Mouse (Mus musculus) forebrain, embryonic 16.5 days (tissue): ENCODE data around the gene 3110040M04Rik. TPM values are rescaled to one million over a fixed set of nuclear protein-coding genes. Genes with fewer than 3 reads are reported as not detected.

ENCODE experiments used
- ATAC-seq: fragments of 200-750 bp; cut with Nextera tagmentation; 2 replicates; pipeline ENCODE4 v1.8.0; 2017; ENCODE audit warnings: mild to moderate bottlenecking, moderate library complexity
- H3K27ac ChIP-seq: fragments of 300-500 bp; sonication (generic); 2 replicates; pipeline ENCODE4 v1.5.1; 2014; ENCODE audit warnings: low read length, control low read depth
- H3K27me3 ChIP-seq: fragments of 300-500 bp; sonication (generic); replicated peaks from 2 replicates; pipeline ENCODE4 v1.6.1; 2014; ENCODE audit warnings: low read length; ENCODE audit not compliant: control insufficient read depth, insufficient read depth
- H3K36me3 ChIP-seq: fragments of 300-500 bp; sonication (generic); 2 replicates; pipeline ENCODE4 v1.6.1; 2014; ENCODE audit not compliant: control insufficient read depth, insufficient read depth
- H3K4me1 ChIP-seq: fragments of 300-500 bp; sonication (generic); replicated peaks from 2 replicates; pipeline ENCODE4 v1.6.1; 2014; ENCODE audit warnings: low read length; ENCODE audit not compliant: control insufficient read depth, insufficient read depth
- H3K4me2 ChIP-seq: fragments of 300-500 bp; sonication (generic); 2 replicates; pipeline ENCODE4 v1.6.1; 2014; ENCODE audit warnings: mild to moderate bottlenecking, low read length, control low read depth
- H3K4me3 ChIP-seq: fragments of 300-500 bp; sonication (generic); replicated peaks from 2 replicates; pipeline ENCODE4 v1.5.1; 2014; ENCODE audit warnings: mild to moderate bottlenecking, low read length, control low read depth
- H3K9ac ChIP-seq: fragments of 300-500 bp; sonication (generic); replicated peaks from 2 replicates; pipeline ENCODE4 v1.6.1; 2014; ENCODE audit warnings: low read depth, low read length, control low read depth
- H3K9me3 ChIP-seq: fragments of 300-500 bp; sonication (generic); 2 replicates; pipeline ENCODE4 v1.6.1; 2016; ENCODE audit warnings: low read length; ENCODE audit not compliant: control insufficient read depth
- WGBS: fragments of 180-500 bp; shearing (Covaris S2); extraction: QIAGEN DNeasy Blood & Tissue Kit; methylation state at CpG from one replicate; pipeline ENCODE4 v1.1.7; 2014; 5-methylcytosine and 5-hydroxymethylcytosine counted together
- polyA plus RNA-seq: library from polyadenylated mRNA; unstranded; fragments of >200 nt; fragmentation: Nextera tagmentation; extraction: Ambion mirVana; gene quantifications from 2 replicates; pipeline ENCODE4 v1.2.1, GENCODE M21; 2015

3110040M04Rik gene
- polyA plus RNA-seq, 1 experiment from 2014 or later = not detected

- Histone ChIP-seq H3K27me3 (no peaks in the 10 kb centered on the region), H3K9me3 (no peaks in the 10 kb centered on the region), H3K27ac (no peak overlapping the region), H3K4me2 (no peak overlapping the region), H3K9ac (no peak overlapping the region), H3K4me3 (no peak overlapping the region), H3K36me3 (no peaks in the 10 kb centered on the region), H3K4me1 (no peaks in the 10 kb centered on the region)
- no peak for ATAC-seq
- 78% methylated on average over 1 of the region's 1 CpGs for WGBS
Measured at GRCm38 (mm10) chr1:151223377-151223776, 19.5 kb downstream of the 3110040M04Rik start.

GRCm38 (mm10) chr1:151224536-151224935 lies 20.6 kb downstream of the 3110040M04Rik start:
- H3K4me2 ChIP-seq = no peak overlapping the region
- H3K9ac ChIP-seq = no peak overlapping the region
- 90% methylated on average over 1 of the region's 1 CpGs for WGBS
- no peaks in the 10 kb centered on the region for H3K4me1 ChIP-seq
- ATAC-seq = no peak
- H3K27ac ChIP-seq = no peak overlapping the region
- H3K36me3 ChIP-seq = no peaks in the 10 kb centered on the region
- no peak overlapping the region for H3K4me3 ChIP-seq
- no peaks in the 10 kb centered on the region for H3K27me3 ChIP-seq
- H3K9me3 ChIP-seq = no peaks in the 10 kb centered on the region

GRCm38 (mm10) chr1:151227506-151227905 lies 23.6 kb downstream of the 3110040M04Rik start:
- no peaks in the 10 kb centered on the region for H3K36me3 ChIP-seq
- no peaks in the 10 kb centered on the region for H3K9me3 ChIP-seq
- H3K27me3 ChIP-seq = no peaks in the 10 kb centered on the region
- no peak overlapping the region for H3K9ac ChIP-seq
- no peak overlapping the region for H3K4me2 ChIP-seq
- H3K4me3 ChIP-seq = no peak overlapping the region
- no peak overlapping the region for H3K27ac ChIP-seq
- ATAC-seq = no peak
- 84% methylated on average over 8 of the region's 8 CpGs for WGBS
- no peaks in the 10 kb centered on the region for H3K4me1 ChIP-seq

GRCm38 (mm10) chr1:151228320-151228989 lies 24.5 kb downstream of the 3110040M04Rik start:
- no peak overlapping the region for H3K4me3 ChIP-seq
- H3K9me3 ChIP-seq = no peaks in the 10 kb centered on the region
- no peaks in the 10 kb centered on the region for H3K27me3 ChIP-seq
- WGBS = 50% methylated on average over 1 of the region's 1 CpGs
- no peak overlapping the region for H3K4me2 ChIP-seq
- H3K36me3 ChIP-seq = no peaks in the 10 kb centered on the region
- ATAC-seq = no peak
- H3K27ac ChIP-seq = no peak overlapping the region
- no peaks in the 10 kb centered on the region for H3K4me1 ChIP-seq
- no peak overlapping the region for H3K9ac ChIP-seq

- Histone ChIP-seq H3K36me3 (no peaks in the 10 kb centered on the region), H3K9ac (no peak overlapping the region), H3K27me3 (no peaks in the 10 kb centered on the region), H3K4me3 (no peak overlapping the region), H3K4me2 (no peak overlapping the region), H3K4me1 (no peaks in the 10 kb centered on the region), H3K27ac (no peak overlapping the region), H3K9me3 (no peaks in the 10 kb centered on the region)
- WGBS = 80% methylated on average over 3 of the region's 3 CpGs
- ATAC-seq = no peak
Measured at GRCm38 (mm10) chr1:151232346-151232745, 28.4 kb downstream of the 3110040M04Rik start.

- ATAC-seq = no peak
- Histone ChIP-seq H3K9me3 (no peaks in the 10 kb centered on the region), H3K4me3 (no peak overlapping the region), H3K4me2 (no peak overlapping the region), H3K36me3 (no peaks in the 10 kb centered on the region), H3K27me3 (no peaks in the 10 kb centered on the region), H3K27ac (no peak overlapping the region), H3K9ac (no peak overlapping the region), H3K4me1 (no peaks in the 10 kb centered on the region)
- 91% methylated on average over 3 of the region's 3 CpGs for WGBS
Measured at GRCm38 (mm10) chr1:151233756-151234155, 29.8 kb downstream of the 3110040M04Rik start.

GRCm38 (mm10) chr1:151235574-151235973 lies 31.7 kb downstream of the 3110040M04Rik start:
- no peak for ATAC-seq
- Histone ChIP-seq H3K4me3 (no peak overlapping the region), H3K4me2 (no peak overlapping the region), H3K27me3 (no peaks in the 10 kb centered on the region), H3K9ac (no peak overlapping the region), H3K4me1 (no peaks in the 10 kb centered on the region), H3K27ac (no peak overlapping the region), H3K36me3 (no peaks in the 10 kb centered on the region), H3K9me3 (0 out of 2 replicates have a peak, but pooled peaks cover 2% of the 10 kb centered on the region)
- 5% methylated on average over 2 of the region's 2 CpGs for WGBS

- Histone ChIP-seq H3K4me1 (no peaks in the 10 kb centered on the region), H3K4me3 (no peak overlapping the region), H3K27ac (no peak overlapping the region), H3K9ac (no peak overlapping the region), H3K27me3 (no peaks in the 10 kb centered on the region), H3K4me2 (no peak overlapping the region), H3K9me3 (0 out of 2 replicates have a peak, but pooled peaks cover 2% of the 10 kb centered on the region), H3K36me3 (no peaks in the 10 kb centered on the region)
- WGBS = 71% methylated on average over 13 of the region's 13 CpGs
- 0 out of 2 replicates have a peak, but pooled peaks have one; percentile 31 for ATAC-seq
Measured at GRCm38 (mm10) chr1:151236141-151236930, 32.4 kb downstream of the 3110040M04Rik start.

- 0 out of 2 replicates have a peak, but pooled peaks cover 2% of the 10 kb centered on the region for H3K9me3 ChIP-seq
- ATAC-seq = no peak
Measured at GRCm38 (mm10) chr1:151237780-151238179, 33.9 kb downstream of the 3110040M04Rik start.

More at GRCm38 (mm10) chr1:151237780-151238179, 33.9 kb downstream of the 3110040M04Rik start:
- Histone ChIP-seq H3K27ac (no peak overlapping the region), H3K36me3 (no peaks in the 10 kb centered on the region), H3K4me1 (no peaks in the 10 kb centered on the region), H3K27me3 (no peaks in the 10 kb centered on the region), H3K9ac (no peak overlapping the region), H3K4me3 (no peak overlapping the region), H3K4me2 (no peak overlapping the region)
- WGBS = 91% methylated on average over 3 of the region's 3 CpGs
